9 mouse cellular contexts compared by ENCODE assay signal in genomic region chr1:89606612-89607011, GRCm38 (mm10).
DNase-seq lines count a peak whose midpoint lies in the region; ATAC-seq lines count a peak whose summit lies in the region.
"Had no signal": no experiment of that assay in that cellular context is flagged by ENCODE, and none has a peak within 500 bp of the region (broad histone marks: within the 10 kb centered on the region; RNA-seq: fewer than 3 reads in every experiment).

No protein-coding gene starts in this region.

- DNase-seq in liver: peak; percentile 56
- no peak for DNase-seq in liver, embryonic 11.5 days (ENCODE audit: low spot score)
- DNase-seq in adrenal gland, postnatal 14 days: peak; percentile 75
- DNase-seq in embryonic facial prominence, embryonic 10.5 days (ENCODE audit: low spot score): peak; percentile 71
- peak; percentile 74 for DNase-seq in hindbrain, embryonic 14.5 days (ENCODE audit: low spot score)
- peak; percentile 62 to 81 for DNase-seq in left cerebral cortex, postnatal 10 days (ENCODE audit: extremely low spot score in 1 of 2, low spot score in 2 of 2)
- DNase-seq in natural killer cell, adult 2 months (ENCODE audit: low spot score in 2 of 2): peak; percentile 34 to 39
- peak; percentile 46 for DNase-seq in thymus, postnatal 25 days

- intact Hi-C loops in left cerebral cortex, postnatal 10 days (cut with DNase I): no loop called here

- no peak overlapping the region for H3K4me3 ChIP-seq in liver, embryonic 11.5 days (ENCODE audit: low read depth, low read length)
- no peak overlapping the region for H3K4me3 ChIP-seq in embryonic facial prominence, embryonic 10.5 days
- H3K4me3 ChIP-seq in hindbrain, embryonic 14.5 days (replicated peaks; ENCODE audit: low read length): no peak overlapping the region
- H3K4me3 ChIP-seq: liver, embryonic 15.5 days had no signal

- no peaks in the 10 kb centered on the region for H3K9me3 ChIP-seq in liver, embryonic 11.5 days (ENCODE audit: control insufficient read depth, low read length)
- no peaks in the 10 kb centered on the region for H3K9me3 ChIP-seq in embryonic facial prominence, embryonic 10.5 days
- H3K9me3 ChIP-seq in hindbrain, embryonic 14.5 days (ENCODE audit: control insufficient read depth, low read length): no peaks in the 10 kb centered on the region
- H3K9me3 ChIP-seq: liver, embryonic 15.5 days had no signal

- no peak overlapping the region for H3K27ac ChIP-seq in liver, embryonic 11.5 days (ENCODE audit: low read depth, low read length)
- H3K27ac ChIP-seq in embryonic facial prominence, embryonic 10.5 days (replicated peaks): no peak overlapping the region
- H3K27ac ChIP-seq in hindbrain, embryonic 14.5 days: no peak overlapping the region
- H3K27ac ChIP-seq: liver, embryonic 15.5 days had no signal

- no peaks in the 10 kb centered on the region; the same call in 1 of the 2 replicates for H3K36me3 ChIP-seq in liver, embryonic 11.5 days (ENCODE audit: control insufficient read depth, insufficient read depth, low read length)
- peaks cover 46% of the 10 kb centered on the region for H3K36me3 ChIP-seq in embryonic facial prominence, embryonic 10.5 days (replicated peaks)
- peaks cover 34% of the 10 kb centered on the region for H3K36me3 ChIP-seq in hindbrain, embryonic 14.5 days (replicated peaks; ENCODE audit: control insufficient read depth, insufficient read depth)

- 0 out of 2 replicates have a peak, but pooled peaks cover 3% of the 10 kb centered on the region for H3K4me1 ChIP-seq in liver, embryonic 11.5 days (replicated peaks; ENCODE audit: control insufficient read depth, insufficient read depth, low read length)
- peaks cover 22% of the 10 kb centered on the region for H3K4me1 ChIP-seq in embryonic facial prominence, embryonic 10.5 days
- H3K4me1 ChIP-seq in hindbrain, embryonic 14.5 days (replicated peaks; ENCODE audit: control insufficient read depth, insufficient read depth, low read length): peaks cover 31% of the 10 kb centered on the region
- H3K4me1 ChIP-seq: liver, embryonic 15.5 days had no signal

- 38% methylated on average over 5 of the region's 5 CpGs for WGBS in liver, embryonic 11.5 days
- WGBS in embryonic facial prominence, embryonic 10.5 days: 37% methylated on average over 5 of the region's 5 CpGs
- 44% methylated on average over 5 of the region's 5 CpGs for WGBS in hindbrain, embryonic 14.5 days

- H3K27me3 ChIP-seq in liver, embryonic 11.5 days (replicated peaks; ENCODE audit: control insufficient read depth, insufficient read depth, low read length): no peaks in the 10 kb centered on the region
- H3K27me3 ChIP-seq in embryonic facial prominence, embryonic 10.5 days (replicated peaks; ENCODE audit: low read depth, poor library complexity, severe bottlenecking): no peaks in the 10 kb centered on the region
- H3K27me3 ChIP-seq in hindbrain, embryonic 14.5 days (ENCODE audit: control insufficient read depth, insufficient read depth, low read length): no peaks in the 10 kb centered on the region
- H3K27me3 ChIP-seq: liver, embryonic 15.5 days had no signal

- no peak overlapping the region for H3K4me2 ChIP-seq in liver, embryonic 11.5 days
- no peak overlapping the region for H3K4me2 ChIP-seq in hindbrain, embryonic 14.5 days (replicated peaks)
- H3K4me2 ChIP-seq: liver, embryonic 15.5 days had no signal

- H3K9ac ChIP-seq in liver, embryonic 11.5 days (ENCODE audit: low read depth, low read length): no peak overlapping the region
- no peak overlapping the region for H3K9ac ChIP-seq in hindbrain, embryonic 14.5 days
- H3K9ac ChIP-seq: liver, embryonic 15.5 days had no signal

- no peak for ATAC-seq in liver, embryonic 11.5 days (replicated peaks; ENCODE audit: low FRiP score)
- ATAC-seq in hindbrain, embryonic 14.5 days (ENCODE audit: low FRiP score): peak; percentile 35; the same call in 1 of the 2 replicates
